Mouse (Mus musculus) E14TG2a.4 (cell line): Measurements from ENCODE around the gene Rsad2.

ENCODE experiments used
- CTCF ChIP-seq: conservative IDR thresholded peaks from 2 replicates; pipeline ENCODE4 v1.5.1; 2014; ENCODE audit warnings: low read length
- NANOG ChIP-seq: IDR thresholded peaks from 2 replicates; pipeline ENCODE4 v1.6.1; 2014; ENCODE audit warnings: borderline replicate concordance, low read length, mixed read lengths
- POU5F1 ChIP-seq: IDR thresholded peaks from 2 replicates; pipeline ENCODE4 v1.6.1; 2014; ENCODE audit warnings: low read length, borderline replicate concordance

DNA sequence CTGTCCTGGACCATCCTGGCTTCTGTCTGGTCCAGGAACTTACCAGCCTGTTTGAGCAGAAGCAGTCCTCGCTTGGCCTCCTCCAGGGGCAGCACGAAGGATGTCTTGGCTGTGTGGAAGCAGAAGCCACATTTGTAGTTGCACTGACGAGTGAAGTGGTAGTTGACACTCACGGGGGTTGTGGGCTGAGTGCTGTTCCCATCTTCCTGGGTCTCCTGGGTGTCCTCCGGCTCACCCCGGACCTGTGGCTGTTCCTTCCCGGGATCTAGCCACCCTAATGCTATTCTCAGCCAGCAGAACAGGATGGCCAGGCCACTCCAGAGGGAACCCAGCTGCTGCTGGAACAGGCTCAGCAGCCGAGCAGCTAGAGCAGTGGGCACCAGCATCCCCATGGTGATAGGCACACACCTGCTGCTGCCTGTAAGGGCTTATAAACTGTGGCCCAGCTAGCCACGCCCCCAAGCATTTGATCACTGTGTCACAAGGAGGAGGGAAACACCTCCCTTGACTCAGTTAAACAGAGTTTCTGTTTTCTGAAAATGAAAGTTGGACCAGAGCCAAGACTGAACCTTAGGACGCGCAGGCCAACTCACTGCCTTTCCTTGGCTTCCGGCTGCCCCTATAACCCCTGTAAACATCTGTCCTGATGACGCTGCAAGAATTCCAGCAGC lies at the start of gene Rsad2:
- TF ChIP-seq CTCF: no peak
- no peak for TF ChIP-seq POU5F1
- TF ChIP-seq NANOG: no peak
